Mouse (Mus musculus): ENCODE results near the gene Ajap1.

Ajap1 gene

GRCm38 (mm10) chr4:153357539-153358242 is 124.9 kb downstream of the Ajap1 start:
- no peak for DNase-seq (ENCODE audit: low spot score)

GRCm38 (mm10) chr4:153356236-153356635 is 126.4 kb downstream of the Ajap1 start:
- no peak for DNase-seq (ENCODE audit: low spot score)

DNA sequence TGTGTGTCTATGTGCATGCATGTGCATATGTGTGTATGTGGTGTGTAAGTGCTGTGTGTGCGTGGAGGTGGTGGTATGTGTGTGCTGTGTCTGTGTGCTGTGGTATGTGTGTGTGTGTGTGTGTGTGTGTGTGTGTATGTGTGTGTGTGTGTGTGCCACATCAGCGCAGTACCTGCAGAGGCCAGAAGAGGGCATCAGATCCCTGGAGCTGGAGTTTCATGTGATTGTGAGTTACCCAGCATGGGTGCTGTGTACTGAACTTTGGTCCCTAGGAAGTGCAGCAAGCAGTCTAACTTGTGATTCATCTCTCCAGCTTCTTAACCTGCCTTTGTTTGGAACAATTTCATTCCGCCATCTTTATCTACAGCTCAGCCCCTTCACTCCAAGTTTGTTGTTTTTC is 137.6 kb downstream of the Ajap1 start:
- DNase-seq (ENCODE audit: low spot score): no peak

- DNase-seq (ENCODE audit: low spot score): no peak
Observed at GRCm38 (mm10) chr4:153340887-153341286, 141.7 kb downstream of the Ajap1 start.

DNA sequence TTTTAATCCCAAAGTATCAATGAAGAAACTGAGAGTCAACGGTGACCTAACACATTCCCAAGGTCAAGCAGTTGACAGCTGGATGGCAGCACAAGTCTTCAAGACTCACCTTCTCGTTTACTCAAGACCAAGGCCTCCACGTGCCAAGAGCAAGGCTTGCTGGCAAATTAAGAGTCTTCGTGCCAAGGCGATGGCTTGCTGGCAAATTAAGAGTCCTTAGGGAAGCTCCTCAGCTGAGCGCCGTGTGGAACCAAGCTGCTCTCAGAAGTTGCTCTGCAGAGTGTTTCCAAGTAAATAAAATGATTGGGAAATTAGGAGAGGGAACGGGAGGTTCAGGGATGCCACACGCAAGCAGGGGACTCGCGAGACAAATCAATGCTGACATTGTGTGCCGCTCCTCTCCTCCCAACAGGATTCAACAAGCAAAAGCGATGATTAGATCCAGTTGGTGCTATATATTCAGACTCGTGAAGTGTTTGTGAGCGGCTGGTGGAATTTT is 147.3 kb downstream of the Ajap1 start:
- no peak for DNase-seq (ENCODE audit: low spot score)

DNA sequence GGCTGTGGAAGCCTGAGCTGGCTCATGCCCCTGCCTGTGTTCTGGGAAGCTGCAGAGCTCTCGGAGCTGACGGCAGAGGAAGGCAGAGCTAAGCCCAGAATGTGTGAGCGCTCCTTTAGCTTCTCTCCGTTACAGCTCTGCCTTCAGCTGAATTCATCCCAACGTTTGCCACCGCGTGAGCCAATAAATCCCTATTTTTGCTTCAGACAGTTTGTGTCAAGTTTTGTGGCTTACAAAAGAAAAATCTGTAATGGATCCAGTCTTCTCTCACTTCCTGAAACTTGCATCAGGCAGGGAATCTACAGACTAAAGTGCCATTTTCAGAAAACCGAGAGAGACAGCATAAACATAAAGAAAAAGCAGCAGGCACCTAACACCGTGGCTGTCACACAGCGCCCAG is 154.8 kb downstream of the Ajap1 start:
- no peak for DNase-seq (ENCODE audit: low spot score)
